Mouse (Mus musculus) embryonic facial prominence, embryonic 14.5 days (tissue): Measurements from ENCODE around the gene Xirp1. TPM values are rescaled to one million over a fixed set of nuclear protein-coding genes. Genes with fewer than 3 reads are reported as not detected.

ENCODE experiments used
- ATAC-seq: fragments of 200-750 bp; cut with Nextera tagmentation; 2 replicates; pipeline ENCODE4 v1.8.0; 2017; ENCODE audit warnings: low read depth, moderate number of reproducible peaks, moderate TSS enrichment
- DNase-seq: peaks from one replicate; pipeline ENCODE4 v3.0.0-alpha.2; 2015; ENCODE audit warnings: low spot score
- H3K27ac ChIP-seq: fragments of 300-500 bp; sonication (generic); replicated peaks from 2 replicates; pipeline ENCODE4 v1.5.1; 2014; ENCODE audit warnings: low read depth, mild to moderate bottlenecking, low read length, moderate library complexity
- H3K27me3 ChIP-seq: fragments of 300-500 bp; sonication (generic); replicated peaks from 2 replicates; pipeline ENCODE4 v1.6.1; 2014; ENCODE audit warnings: low read length; ENCODE audit not compliant: control insufficient read depth, insufficient read depth
- H3K36me3 ChIP-seq: fragments of 300-500 bp; sonication (generic); 2 replicates; pipeline ENCODE4 v1.6.1; 2014; ENCODE audit warnings: low read length, mixed read lengths; ENCODE audit not compliant: control insufficient read depth, insufficient read depth
- H3K4me1 ChIP-seq: fragments of 300-500 bp; sonication (generic); 2 replicates; pipeline ENCODE4 v1.6.1; 2014; ENCODE audit warnings: antibody characterized with exemption, low read length; ENCODE audit not compliant: control insufficient read depth, insufficient read depth
- H3K4me2 ChIP-seq: fragments of 300-500 bp; sonication (generic); 2 replicates; pipeline ENCODE4 v1.6.1; 2014; ENCODE audit warnings: low read depth, mild to moderate bottlenecking, low read length, moderate library complexity, mixed read lengths
- H3K4me3 ChIP-seq: fragments of 300-500 bp; sonication (generic); 2 replicates; pipeline ENCODE4 v1.5.1; 2014; ENCODE audit warnings: low read depth, mild to moderate bottlenecking, low read length
- H3K9ac ChIP-seq: fragments of 300-500 bp; sonication (generic); 2 replicates; pipeline ENCODE4 v1.6.1; 2014; ENCODE audit warnings: low read depth, mild to moderate bottlenecking, low read length, moderate library complexity, mixed read lengths
- H3K9me3 ChIP-seq: fragments of 300-500 bp; sonication (generic); 2 replicates; pipeline ENCODE4 v1.6.1; 2016; ENCODE audit warnings: low read length; ENCODE audit not compliant: control insufficient read depth
- WGBS: fragments of 180-500 bp; shearing (Covaris S2); extraction: QIAGEN DNeasy Blood & Tissue Kit; methylation state at CpG from one replicate; pipeline ENCODE4 v1.1.7; 2014; 5-methylcytosine and 5-hydroxymethylcytosine counted together
- polyA plus RNA-seq: library from polyadenylated mRNA; unstranded; fragments of >200 nt; fragmentation: Nextera tagmentation; extraction: Ambion mirVana; gene quantifications from 2 replicates; pipeline ENCODE4 v1.2.1, GENCODE M21; 2014

The Xirp1 gene
- polyA plus RNA-seq, 1 experiment from 2014 or later, result 8.0 TPM

DNA sequence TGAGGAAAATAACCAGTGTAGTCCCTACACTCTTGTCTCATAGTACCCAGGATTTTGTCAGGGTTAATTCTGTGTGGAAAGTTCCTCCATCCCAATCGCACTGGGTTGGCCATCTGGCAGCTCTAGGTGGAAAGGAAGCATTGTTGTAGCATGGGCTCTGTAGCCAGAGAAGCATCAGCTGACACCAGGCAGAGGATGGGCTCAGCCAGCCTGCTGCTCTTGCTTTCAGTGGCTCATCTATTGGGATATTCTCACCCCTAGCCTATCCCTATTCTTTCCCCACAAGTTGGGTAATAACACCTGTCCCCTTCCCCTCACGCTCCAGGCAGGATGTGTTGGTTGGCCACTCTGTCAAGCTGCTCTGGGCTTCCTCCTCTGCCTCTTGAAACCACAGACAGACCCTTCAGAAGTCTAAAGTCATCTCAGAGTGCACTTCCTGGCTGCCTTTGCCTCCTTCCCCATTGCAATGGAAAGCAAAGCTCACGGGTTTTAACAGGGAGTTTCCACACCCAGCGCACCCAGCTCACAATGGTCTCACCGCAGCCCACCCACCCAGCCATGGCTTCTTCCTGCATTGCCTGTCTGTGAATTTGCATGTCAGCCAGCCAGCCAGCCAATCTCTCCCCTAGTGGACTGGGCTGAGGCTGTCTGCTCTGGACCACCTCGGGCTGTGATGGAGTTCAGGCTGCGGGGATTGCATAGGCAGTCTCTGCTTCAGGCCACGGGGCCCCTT lies 31.3 kb upstream of the Xirp1 start:
- Histone ChIP-seq H3K4me3 (no peak overlapping the region), H3K4me1 (no peaks in the 10 kb centered on the region), H3K27me3 (no peaks in the 10 kb centered on the region), H3K4me2 (no peak overlapping the region), H3K9ac (0 out of 2 replicates have a peak overlapping the region, but pooled peaks have one; percentile 6), H3K9me3 (no peaks in the 10 kb centered on the region), H3K27ac (no peak overlapping the region), H3K36me3 (no peaks in the 10 kb centered on the region)
- no peak for ATAC-seq
- WGBS, result 43% methylated on average over 8 of the region's 8 CpGs
- no peak for DNase-seq

DNA sequence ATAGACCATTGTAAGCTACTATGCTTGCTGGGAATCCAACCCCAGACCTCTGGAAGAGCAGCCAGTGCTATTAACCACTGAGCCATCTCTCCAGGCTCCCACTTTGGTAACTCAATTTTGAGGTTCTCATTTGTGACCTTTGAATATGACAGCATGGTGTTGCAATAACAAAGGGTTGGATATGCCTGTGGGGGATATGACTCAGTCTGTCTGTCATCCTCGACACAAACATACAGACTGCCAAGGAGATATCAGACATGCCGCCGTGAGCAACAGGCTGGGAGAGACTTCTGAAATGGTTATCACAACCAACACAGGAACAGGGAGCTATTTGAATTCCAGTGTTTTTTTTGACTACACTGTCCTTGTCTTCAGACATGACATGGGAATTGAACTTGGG lies 26.0 kb upstream of the Xirp1 start:
- H3K9me3 ChIP-seq, result no peaks in the 10 kb centered on the region
- no peak overlapping the region for H3K9ac ChIP-seq
- H3K27me3 ChIP-seq, result no peaks in the 10 kb centered on the region
- no peaks in the 10 kb centered on the region for H3K36me3 ChIP-seq
- ATAC-seq (no peak), DNase-seq (no peak)
- H3K4me3 ChIP-seq, result no peak overlapping the region
- H3K4me2 ChIP-seq, result no peak overlapping the region
- H3K27ac ChIP-seq, result no peak overlapping the region
- H3K4me1 ChIP-seq, result no peaks in the 10 kb centered on the region
- 69% methylated on average over 3 of the region's 3 CpGs for WGBS

- Histone ChIP-seq H3K4me2 (no peak overlapping the region), H3K36me3 (no peaks in the 10 kb centered on the region), H3K9ac (no peak overlapping the region), H3K4me1 (no peaks in the 10 kb centered on the region), H3K27me3 (no peaks in the 10 kb centered on the region), H3K9me3 (no peaks in the 10 kb centered on the region), H3K4me3 (no peak overlapping the region), H3K27ac (no peak overlapping the region)
- WGBS, result 70% methylated on average over 6 of the region's 6 CpGs
- ATAC-seq (no peak), DNase-seq (no peak)
Observed at GRCm38 (mm10) chr9:120048495-120048894, 25.1 kb upstream of the Xirp1 start.

GRCm38 (mm10) chr9:120043115-120043514 lies 19.7 kb upstream of the Xirp1 start:
- H3K27ac ChIP-seq, result no peak overlapping the region
- no peak overlapping the region for H3K4me2 ChIP-seq
- no peak for ATAC-seq

GRCm38 (mm10) chr9:120037414-120037813 lies 14.0 kb upstream of the Xirp1 start:
- no peaks in the 10 kb centered on the region for H3K9me3 ChIP-seq
- no peak overlapping the region for H3K4me2 ChIP-seq
- no peaks in the 10 kb centered on the region for H3K4me1 ChIP-seq
- no peak overlapping the region for H3K4me3 ChIP-seq
- DNase-seq (no peak), ATAC-seq (no peak)
- H3K27ac ChIP-seq, result no peak overlapping the region
- no peaks in the 10 kb centered on the region for H3K36me3 ChIP-seq
- no peaks in the 10 kb centered on the region for H3K27me3 ChIP-seq
- H3K9ac ChIP-seq, result no peak overlapping the region
- WGBS, result 79% methylated on average over 7 of the region's 7 CpGs

More at GRCm38 (mm10) chr9:120043115-120043514, 19.7 kb upstream of the Xirp1 start:
- no peak overlapping the region for H3K4me3 ChIP-seq
- no peak for DNase-seq
- H3K27me3 ChIP-seq, result no peaks in the 10 kb centered on the region
- WGBS, result 81% methylated on average over 7 of the region's 7 CpGs
- H3K4me1 ChIP-seq, result no peaks in the 10 kb centered on the region
- H3K9me3 ChIP-seq, result no peaks in the 10 kb centered on the region
- no peak overlapping the region for H3K9ac ChIP-seq
- H3K36me3 ChIP-seq, result no peaks in the 10 kb centered on the region

GRCm38 (mm10) chr9:120034375-120034774 lies 11.0 kb upstream of the Xirp1 start:
- Histone ChIP-seq H3K27ac (no peak overlapping the region), H3K4me3 (no peak overlapping the region), H3K4me2 (no peak overlapping the region), H3K9ac (no peak overlapping the region), H3K36me3 (no peaks in the 10 kb centered on the region), H3K9me3 (no peaks in the 10 kb centered on the region), H3K27me3 (no peaks in the 10 kb centered on the region), H3K4me1 (no peaks in the 10 kb centered on the region)
- WGBS, result 84% methylated on average over 8 of the region's 8 CpGs
- ATAC-seq (no peak), DNase-seq (no peak)

GRCm38 (mm10) chr9:120032710-120033109 lies 9.3 kb upstream of the Xirp1 start:
- DNase-seq (no peak), ATAC-seq (no peak)
- H3K4me3 ChIP-seq, result no peak overlapping the region
- no peaks in the 10 kb centered on the region for H3K27me3 ChIP-seq
- no peaks in the 10 kb centered on the region for H3K4me1 ChIP-seq
- H3K4me2 ChIP-seq, result no peak overlapping the region
- H3K36me3 ChIP-seq, result no peaks in the 10 kb centered on the region
- H3K9me3 ChIP-seq, result no peaks in the 10 kb centered on the region
- H3K27ac ChIP-seq, result no peak overlapping the region
- no peak overlapping the region for H3K9ac ChIP-seq
- 84% methylated on average over 6 of the region's 6 CpGs for WGBS

DNA sequence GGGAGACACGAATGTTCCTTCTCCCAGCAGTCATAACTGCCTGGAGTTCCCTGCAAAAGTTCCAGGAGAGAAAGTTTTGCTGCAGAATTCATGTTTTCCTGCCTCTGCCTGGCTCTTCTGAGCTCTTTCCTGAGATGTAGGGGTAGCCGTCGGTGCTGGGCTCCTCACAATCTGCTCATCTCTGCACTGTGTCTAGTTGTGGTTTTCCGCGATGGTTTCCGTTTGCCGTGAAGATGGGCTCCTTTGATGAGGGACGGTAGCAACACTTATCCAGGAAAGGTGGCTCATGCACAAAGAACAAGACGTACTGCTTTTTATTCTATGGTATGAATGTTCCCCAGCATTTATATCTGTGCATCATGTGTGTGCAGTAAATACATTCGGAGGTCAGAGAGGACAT lies 7.0 kb upstream of the Xirp1 start:
- H3K4me3 ChIP-seq, result no peak overlapping the region
- WGBS, result 78% methylated on average over 10 of the region's 10 CpGs
- no peaks in the 10 kb centered on the region for H3K27me3 ChIP-seq
- H3K27ac ChIP-seq, result no peak overlapping the region
- DNase-seq (no peak), ATAC-seq (no peak)
- H3K36me3 ChIP-seq, result no peaks in the 10 kb centered on the region
- no peak overlapping the region for H3K9ac ChIP-seq
- no peaks in the 10 kb centered on the region; the same call in 1 of the 2 replicates for H3K4me1 ChIP-seq
- H3K4me2 ChIP-seq, result no peak overlapping the region
- H3K9me3 ChIP-seq, result no peaks in the 10 kb centered on the region

GRCm38 (mm10) chr9:120029880-120030279 lies 6.5 kb upstream of the Xirp1 start:
- no peak overlapping the region for H3K4me2 ChIP-seq
- no peaks in the 10 kb centered on the region for H3K36me3 ChIP-seq
- no peak overlapping the region for H3K4me3 ChIP-seq
- no peak for DNase-seq
- no peaks in the 10 kb centered on the region; the same call in 1 of the 2 replicates for H3K4me1 ChIP-seq
- WGBS, result 90% methylated on average over 6 of the region's 6 CpGs
- no peaks in the 10 kb centered on the region for H3K9me3 ChIP-seq
- no peak for ATAC-seq
- no peak overlapping the region for H3K27ac ChIP-seq
- no peaks in the 10 kb centered on the region for H3K27me3 ChIP-seq
- H3K9ac ChIP-seq, result no peak overlapping the region
